17 mouse cellular contexts compared by ENCODE assay signal in the genomic region with DNA sequence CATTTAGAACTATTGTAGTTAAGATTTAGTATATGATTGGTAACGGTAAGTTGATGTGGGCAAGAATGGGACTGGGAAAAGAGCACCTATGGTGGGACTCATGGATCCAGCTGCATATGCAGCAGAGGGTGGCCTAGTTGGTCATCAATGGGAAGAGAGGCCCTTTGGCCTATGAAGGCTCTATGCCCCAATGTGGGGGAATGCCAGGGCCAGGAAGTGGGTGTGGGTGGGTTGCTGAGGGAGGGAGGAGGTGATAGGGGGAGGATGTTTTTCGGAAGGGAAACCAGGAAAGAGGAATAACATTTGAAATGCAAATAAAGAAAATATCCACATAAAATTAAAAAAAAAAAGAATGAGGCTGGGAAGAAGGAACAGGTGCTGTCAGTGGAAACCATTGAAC. TPM values are rescaled to one million over a fixed set of nuclear protein-coding genes. Genes with fewer than 3 reads are reported as not detected.
"Had no signal": no experiment of that assay in that cellular context is flagged by ENCODE, and none has a peak within 500 bp of the region (broad histone marks: within the 10 kb centered on the region; RNA-seq: fewer than 3 reads in every experiment).

No protein-coding gene starts in this region.

- DNase-seq: retina, postnatal 1 day; right cerebral cortex, adult 18-20 months; right cerebral cortex, postnatal 14 days; right cerebral cortex, postnatal 25 days; right cerebral cortex, postnatal 4 days; spleen, adult 18-20 months; thymus, adult 18-20 months; thymus, adult 2 months; thymus, postnatal 14 days; thymus, postnatal 25 days; thymus, postnatal 36 days; thymus, postnatal 4 days had no signal

- H3K27me3 ChIP-seq: neural tube, embryonic 13.5 days; neural tube, embryonic 15.5 days; stomach, embryonic 15.5 days had no signal

- H3K9me3 ChIP-seq: neural tube, embryonic 13.5 days; neural tube, embryonic 15.5 days; stomach, embryonic 15.5 days had no signal

- H3K4me3 ChIP-seq: neural tube, embryonic 13.5 days; neural tube, embryonic 15.5 days; stomach, embryonic 15.5 days had no signal

- H3K9ac ChIP-seq: neural tube, embryonic 13.5 days; neural tube, embryonic 15.5 days; stomach, embryonic 15.5 days had no signal

- H3K36me3 ChIP-seq: neural tube, embryonic 13.5 days; neural tube, embryonic 15.5 days; stomach, embryonic 15.5 days had no signal

- H3K4me2 ChIP-seq: neural tube, embryonic 13.5 days; neural tube, embryonic 15.5 days; stomach, embryonic 15.5 days had no signal

- H3K4me1 ChIP-seq: neural tube, embryonic 13.5 days; neural tube, embryonic 15.5 days; stomach, embryonic 15.5 days had no signal

- H3K27ac ChIP-seq: neural tube, embryonic 13.5 days; neural tube, embryonic 15.5 days; stomach, embryonic 15.5 days; stomach, postnatal 0 days had no signal

RNA-seq across cellular contexts. Expression of a gene that starts 19.6 kb away (rescaled TPM):
- total RNA-seq: neutrophil, adult 5-6 weeks had no signal
